Mouse (Mus musculus) midbrain, embryonic 10.5 days (tissue): ENCODE measurements around the gene Izumo4. TPM values are rescaled to one million over a fixed set of nuclear protein-coding genes. Genes with fewer than 3 reads are reported as not detected.
A peak's percentile ranks its signal among the peaks of the same experiment; 100 is the strongest.

Source experiments
- DNase-seq: peaks from one replicate; pipeline ENCODE4 v3.0.0-alpha.2; 2017; ENCODE audit warnings: low spot score
- H3K27ac ChIP-seq: fragments of 300-500 bp; sonication (generic); replicated peaks from 2 replicates; pipeline ENCODE4 v1.5.1; 2016; ENCODE audit warnings: mild to moderate bottlenecking
- H3K27me3 ChIP-seq: fragments of 300-500 bp; sonication (generic); 2 replicates; pipeline ENCODE4 v1.6.1; 2016; ENCODE audit warnings: low read depth, mild to moderate bottlenecking; ENCODE audit not compliant: poor library complexity, severe bottlenecking
- H3K36me3 ChIP-seq: fragments of 300-500 bp; sonication (generic); 2 replicates; pipeline ENCODE4 v1.6.1; 2016; ENCODE audit warnings: mild to moderate bottlenecking, moderate library complexity
- H3K4me1 ChIP-seq: fragments of 300-500 bp; sonication (generic); 2 replicates; pipeline ENCODE4 v1.6.1; 2016
- H3K4me3 ChIP-seq: fragments of 300-500 bp; sonication (generic); 2 replicates; pipeline ENCODE4 v1.5.1; 2016; ENCODE audit warnings: mild to moderate bottlenecking, moderate library complexity
- H3K9me3 ChIP-seq: fragments of 300-500 bp; sonication (generic); replicated peaks from 2 replicates; pipeline ENCODE4 v1.6.1; 2016; ENCODE audit warnings: mild to moderate bottlenecking
- WGBS: fragments of 180-500 bp; shearing (Covaris S2); methylation state at CpG from one replicate; pipeline ENCODE4 v1.1.7; 2016; 5-methylcytosine and 5-hydroxymethylcytosine counted together
- polyA plus RNA-seq: library from polyadenylated mRNA; unstranded; fragments of >200 nt; fragmentation: Nextera tagmentation; extraction: Ambion mirVana; gene quantifications from 2 replicates; pipeline ENCODE4 v1.2.1, GENCODE M21; 2016

Izumo4 gene
- polyA plus RNA-seq, 1 experiment from 2014 or later: 8.9 TPM

DNA sequence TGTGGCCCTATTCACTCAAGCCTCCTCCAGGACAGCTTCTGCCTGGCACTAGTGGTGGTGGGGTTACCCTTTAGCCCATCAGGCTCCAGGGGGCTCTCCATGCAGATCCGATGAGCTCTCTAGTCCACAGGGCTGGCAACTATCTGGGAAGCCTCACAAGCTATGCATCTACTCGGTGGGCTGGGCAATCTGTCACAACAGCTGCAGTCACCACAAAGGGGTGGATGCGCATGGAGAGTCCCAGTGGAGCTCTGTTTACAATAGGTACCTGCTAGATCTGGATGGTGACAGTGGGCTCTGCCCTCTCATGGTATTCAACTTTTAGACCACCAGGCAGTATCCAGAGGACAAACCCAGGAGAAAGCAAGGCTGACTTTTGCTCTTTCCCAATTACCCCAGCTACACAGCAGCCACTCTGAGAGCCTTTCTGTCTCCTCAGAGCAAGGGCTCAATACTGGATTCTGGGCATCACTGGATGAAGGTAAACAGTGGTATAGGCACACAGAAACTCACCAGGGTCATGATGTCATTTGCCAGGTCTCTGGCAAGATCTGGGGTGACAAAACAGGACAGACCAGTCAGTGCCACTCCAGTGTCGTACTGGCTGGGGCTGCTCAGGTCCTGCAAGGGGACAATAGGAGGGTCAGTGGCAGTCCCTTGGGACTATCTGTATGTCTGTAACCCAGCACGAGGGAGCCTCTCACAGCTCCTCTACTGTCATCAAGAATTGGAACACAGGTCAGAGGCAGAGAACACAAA lies 25.6 kb downstream of the Izumo4 start:
- Histone ChIP-seq H3K4me1 (no peaks in the 10 kb centered on the region), H3K27ac (no peak overlapping the region), H3K36me3 (peaks cover 100% of the 10 kb centered on the region), H3K4me3 (no peak overlapping the region), H3K27me3 (no peaks in the 10 kb centered on the region), H3K9me3 (no peaks in the 10 kb centered on the region)
- DNase-seq: no peak
- WGBS: 88% methylated on average over 5 of the region's 5 CpGs

GRCm38 (mm10) chr10:80732611-80733101 lies 30.7 kb downstream of the Izumo4 start:
- no peak for DNase-seq
- H3K4me3 ChIP-seq: no peak overlapping the region
- no peaks in the 10 kb centered on the region for H3K4me1 ChIP-seq
- H3K9me3 ChIP-seq: no peaks in the 10 kb centered on the region
- H3K36me3 ChIP-seq: peaks cover 94% of the 10 kb centered on the region
- no peak overlapping the region for H3K27ac ChIP-seq
- H3K27me3 ChIP-seq: no peaks in the 10 kb centered on the region
- WGBS: 92% methylated on average over 6 of the region's 6 CpGs

DNA sequence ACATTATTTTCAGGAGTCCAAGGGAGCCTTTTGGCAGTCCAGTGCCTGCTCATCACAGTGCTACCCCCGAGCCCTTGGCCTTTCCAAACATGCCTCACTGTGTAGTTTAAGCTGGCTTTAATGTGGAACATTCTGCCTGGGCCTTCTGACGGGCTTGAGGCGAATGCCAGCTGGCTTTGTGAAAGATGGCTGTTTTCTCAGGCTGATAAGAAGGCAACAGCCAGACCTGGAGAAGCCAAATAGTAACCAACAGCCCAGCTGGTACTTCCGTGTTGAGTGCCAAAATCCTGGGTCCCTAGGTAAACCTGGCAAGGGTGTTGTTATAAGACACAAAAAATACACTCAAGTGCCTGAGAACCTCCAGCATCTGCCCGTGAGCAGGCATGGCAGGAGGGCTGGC lies 34.7 kb downstream of the Izumo4 start:
- H3K9me3 ChIP-seq: no peaks in the 10 kb centered on the region
- H3K4me3 ChIP-seq: no peak overlapping the region
- H3K36me3 ChIP-seq: peaks cover 75% of the 10 kb centered on the region
- 87% methylated on average over 5 of the region's 5 CpGs for WGBS
- peaks cover 25% of the 10 kb centered on the region for H3K4me1 ChIP-seq
- H3K27ac ChIP-seq: no peak overlapping the region
- no peaks in the 10 kb centered on the region for H3K27me3 ChIP-seq
- no peak for DNase-seq

DNA sequence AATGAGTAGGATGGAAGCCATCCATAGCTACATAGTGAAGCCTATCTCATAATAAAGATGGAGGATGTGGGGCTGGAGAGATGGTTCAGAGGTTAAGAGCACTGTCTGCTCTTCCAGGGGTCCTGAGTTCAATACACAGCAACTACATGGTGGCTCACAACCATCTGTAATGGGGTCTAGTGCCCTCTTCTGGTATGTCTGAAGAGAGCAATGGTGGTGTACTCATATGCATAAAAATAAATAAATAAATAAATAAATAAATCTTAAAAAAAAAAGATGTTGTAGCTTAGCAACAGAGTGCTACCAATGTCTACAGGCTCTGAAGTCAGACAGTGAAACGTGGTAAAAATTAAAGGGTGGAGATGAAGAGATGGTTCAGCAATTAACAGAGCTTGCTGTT lies 36.7 kb downstream of the Izumo4 start:
- H3K4me1 ChIP-seq: peaks cover 33% of the 10 kb centered on the region
- 89% methylated on average over 1 of the region's 1 CpGs for WGBS
- H3K27ac ChIP-seq: no peak overlapping the region
- no peak overlapping the region for H3K4me3 ChIP-seq
- H3K9me3 ChIP-seq: no peaks in the 10 kb centered on the region
- peaks cover 56% of the 10 kb centered on the region for H3K36me3 ChIP-seq
- DNase-seq: no peak
- no peaks in the 10 kb centered on the region for H3K27me3 ChIP-seq

DNA sequence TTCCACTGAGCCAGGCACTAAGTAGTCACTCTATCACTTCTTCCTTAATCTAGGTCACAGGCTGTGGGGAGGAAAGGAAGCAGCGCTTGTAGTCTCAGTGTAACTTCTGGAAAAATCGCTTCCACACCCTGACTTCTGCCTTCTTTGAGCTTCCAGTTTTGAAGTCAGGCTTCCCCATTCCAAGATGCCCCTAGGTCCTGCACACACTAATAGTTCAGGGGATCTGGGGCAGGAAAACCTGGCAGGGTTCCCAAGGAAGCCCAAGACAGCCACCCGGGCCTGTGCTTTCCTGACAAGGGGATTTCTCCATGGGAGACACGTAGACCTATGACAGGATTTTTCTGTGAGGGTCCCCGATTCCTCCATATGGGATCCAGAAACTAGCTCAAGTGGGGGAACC lies 39.2 kb downstream of the Izumo4 start:
- Histone ChIP-seq H3K4me3 (peak overlapping the region; percentile 99), H3K4me1 (peaks cover 35% of the 10 kb centered on the region), H3K27me3 (no peaks in the 10 kb centered on the region), H3K27ac (peak overlapping the region; percentile 94), H3K36me3 (peaks cover 34% of the 10 kb centered on the region), H3K9me3 (no peaks in the 10 kb centered on the region)
- no peak for DNase-seq
- WGBS: 37% methylated on average over 5 of the region's 5 CpGs

DNA sequence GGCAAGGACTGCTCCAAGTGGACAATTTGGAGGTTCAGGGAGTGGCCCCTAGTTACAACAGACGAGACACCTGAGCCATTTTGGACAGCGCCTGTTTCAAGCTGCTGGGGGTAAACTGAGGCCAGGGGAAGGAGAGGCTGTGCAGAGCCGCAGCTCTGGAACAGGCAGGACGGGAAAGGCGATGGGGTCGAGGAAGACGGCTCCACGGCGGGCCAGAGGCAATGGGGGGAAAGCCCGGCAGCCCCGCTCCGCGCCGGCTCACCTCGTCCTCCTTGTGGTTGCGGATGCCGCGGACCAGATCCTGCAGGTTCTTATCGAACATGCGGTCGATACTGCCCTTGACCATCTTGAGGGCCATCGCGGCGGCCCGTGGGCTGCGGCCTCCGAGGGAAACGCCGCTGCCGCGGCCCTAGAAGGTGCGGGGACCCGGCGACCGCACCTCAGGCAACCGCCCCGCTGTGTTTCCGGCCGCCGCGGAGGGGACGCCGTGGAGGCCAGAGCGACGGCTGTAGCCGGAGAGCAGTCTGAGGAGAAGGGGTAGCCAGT lies 39.7 kb downstream of the Izumo4 start:
- Histone ChIP-seq H3K4me1 (peaks cover 35% of the 10 kb centered on the region), H3K27ac (peak overlapping the region; percentile 94)

DNA sequence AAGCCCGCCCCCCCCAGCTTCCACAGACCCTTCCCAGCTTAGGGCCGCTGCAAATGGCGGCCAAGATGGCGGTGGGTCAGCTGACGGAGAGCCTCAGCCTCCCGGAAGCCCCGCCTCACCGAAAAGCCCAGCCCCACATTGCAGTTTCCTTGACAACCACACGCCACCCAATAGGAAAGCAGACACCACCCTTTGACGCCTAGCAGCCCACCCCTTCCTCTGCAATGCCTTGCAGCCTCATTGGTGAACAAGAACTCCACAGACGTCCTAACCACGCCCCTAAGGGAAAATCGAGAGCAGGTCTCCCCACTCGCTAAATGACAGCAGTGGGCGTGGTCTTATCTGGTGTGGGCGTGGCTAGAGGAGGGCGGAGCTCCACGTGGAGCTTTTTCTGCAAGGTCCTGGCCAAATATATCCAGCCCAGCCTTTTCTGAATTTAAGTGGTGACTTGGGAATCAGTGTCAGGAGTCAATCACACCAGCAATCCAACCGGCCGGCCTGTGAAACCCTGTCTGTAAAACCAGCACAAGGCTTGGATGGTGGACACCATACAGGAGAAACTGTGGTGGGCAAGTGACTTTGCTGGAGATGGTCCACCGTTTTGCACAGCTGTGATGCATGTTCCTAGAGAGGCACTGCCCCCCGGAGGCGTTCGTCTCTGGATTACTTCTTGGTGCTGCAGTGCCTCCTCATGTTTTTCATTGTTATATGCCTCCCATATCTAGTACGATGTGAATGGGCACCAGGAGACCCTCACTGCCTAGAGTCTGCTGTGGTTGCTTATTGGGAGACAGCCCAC lies 40.4 kb downstream of the Izumo4 start, which contains the start of gene Ap3d1:
TSS of gene Ap3d1 (minus strand) at position 85 of the 799 bp plus-strand sequence.
- Histone ChIP-seq H3K27ac (peak within 1 kb of the TSS; percentile 94), H3K4me1 (peaks cover 35% of the 10 kb centered on the region), H3K9me3 (no peaks in the 10 kb centered on the region), H3K36me3 (peaks cover 25% of the 10 kb centered on the region), H3K27me3 (no peaks in the 10 kb centered on the region), H3K4me3 (peak within 1 kb of the TSS; percentile 99)
- DNase-seq: peak; percentile 98
- WGBS: 3% methylated on average over 25 of the region's 25 CpGs

More for the DNA sequence above, 39.7 kb downstream of the Izumo4 start:
- WGBS: under 1% methylated on average over 46 of the region's 46 CpGs
- no peaks in the 10 kb centered on the region for H3K27me3 ChIP-seq
- no peaks in the 10 kb centered on the region for H3K9me3 ChIP-seq
- no peak for DNase-seq
- peaks cover 31% of the 10 kb centered on the region for H3K36me3 ChIP-seq
- peak overlapping the region; percentile 99 for H3K4me3 ChIP-seq

GRCm38 (mm10) chr10:80744262-80744661 lies 42.3 kb downstream of the Izumo4 start:
- Histone ChIP-seq H3K9me3 (no peaks in the 10 kb centered on the region), H3K27ac (no peak overlapping the region), H3K36me3 (peaks cover 11% of the 10 kb centered on the region), H3K4me1 (peaks cover 32% of the 10 kb centered on the region), H3K27me3 (no peaks in the 10 kb centered on the region), H3K4me3 (no peak overlapping the region)
- WGBS: 46% methylated on average over 5 of the region's 5 CpGs
- DNase-seq: no peak

DNA sequence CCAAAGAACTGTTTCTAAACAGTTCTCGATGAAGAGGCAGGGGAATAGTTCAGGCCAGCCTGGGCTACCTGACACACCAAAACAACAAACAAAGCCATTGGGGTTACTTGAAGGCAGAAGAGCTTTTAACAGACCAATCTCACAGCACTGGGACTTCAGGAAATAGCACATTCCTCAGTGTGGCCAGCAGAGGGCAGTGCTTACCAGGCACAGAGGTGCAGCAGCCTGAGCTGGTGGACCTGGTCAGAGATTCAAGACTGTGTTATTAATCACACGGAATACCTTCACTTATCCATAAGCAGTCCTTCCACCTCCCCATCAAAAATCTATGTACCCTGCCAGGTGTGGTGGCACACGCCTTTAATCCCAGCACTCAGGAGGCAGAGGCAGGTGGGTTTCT lies 45.4 kb downstream of the Izumo4 start:
- Histone ChIP-seq H3K27me3 (no peaks in the 10 kb centered on the region), H3K27ac (no peak overlapping the region), H3K36me3 (no peaks in the 10 kb centered on the region), H3K9me3 (no peaks in the 10 kb centered on the region), H3K4me3 (no peak overlapping the region), H3K4me1 (peaks cover 21% of the 10 kb centered on the region)
- 28% methylated on average over 3 of the region's 3 CpGs for WGBS
- peak; percentile 74 for DNase-seq

DNA sequence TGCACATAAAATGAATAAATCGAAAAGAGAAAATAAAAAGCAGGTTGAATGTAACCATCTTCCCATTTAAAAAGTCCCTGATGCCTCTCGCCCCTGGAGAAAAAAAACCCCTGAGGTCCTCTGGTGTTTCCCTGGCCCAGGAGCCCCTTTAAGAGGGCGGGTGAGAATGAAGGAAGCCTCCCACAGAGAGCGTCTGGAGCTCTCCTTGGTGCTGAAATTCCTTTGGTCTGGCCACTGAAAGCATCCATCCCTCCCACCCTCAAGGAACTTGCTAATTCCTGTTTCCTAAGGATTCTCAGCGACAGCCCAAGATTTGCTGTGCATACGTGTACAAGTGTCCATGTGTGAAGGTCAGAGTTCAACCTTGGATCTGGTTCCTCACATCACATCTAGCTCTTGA lies 46.6 kb downstream of the Izumo4 start:
- Histone ChIP-seq H3K4me1 (peaks cover 18% of the 10 kb centered on the region), H3K9me3 (no peaks in the 10 kb centered on the region), H3K27ac (no peak overlapping the region), H3K4me3 (no peak overlapping the region), H3K36me3 (no peaks in the 10 kb centered on the region), H3K27me3 (no peaks in the 10 kb centered on the region)
- DNase-seq: peak; percentile 47
- 14% methylated on average over 6 of the region's 6 CpGs for WGBS

DNA sequence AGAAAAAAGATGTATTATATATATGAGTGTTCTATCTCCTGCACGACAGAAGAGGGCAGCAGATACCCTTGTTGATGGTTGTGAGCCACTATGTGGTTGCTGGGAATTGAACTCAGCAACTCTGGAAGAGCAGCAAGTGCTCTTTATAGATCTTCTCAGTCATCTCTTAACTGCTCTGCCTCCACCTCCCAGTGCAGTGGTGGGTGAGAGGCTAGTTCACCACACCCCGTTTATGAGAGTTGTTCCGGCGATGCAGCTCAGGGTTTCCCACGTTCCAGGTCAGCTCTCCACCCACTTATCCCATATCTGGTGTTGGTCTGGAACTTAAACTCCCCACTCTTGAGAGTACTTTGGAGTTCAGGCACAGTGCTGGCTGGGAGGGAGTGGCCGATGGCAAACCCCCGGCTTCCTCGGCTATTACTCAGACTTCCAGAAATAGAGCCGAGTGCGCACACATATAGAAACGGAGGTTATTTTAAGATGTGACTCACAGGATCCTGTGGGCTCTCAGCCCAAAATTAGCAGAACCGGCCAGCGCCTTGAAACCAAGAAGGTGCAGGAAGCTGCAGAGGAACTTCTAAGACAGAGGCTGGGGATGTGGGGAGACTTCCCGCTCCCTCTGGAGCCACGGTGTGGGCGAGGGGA lies 49.3 kb downstream of the Izumo4 start:
- DNase-seq: no peak
- no peaks in the 10 kb centered on the region for H3K9me3 ChIP-seq
- peak overlapping the region; percentile 57 for H3K27ac ChIP-seq
- H3K27me3 ChIP-seq: no peaks in the 10 kb centered on the region
- peak overlapping the region; percentile 44 for H3K4me3 ChIP-seq
- WGBS: 18% methylated on average over 16 of the region's 16 CpGs
- H3K4me1 ChIP-seq: peaks cover 28% of the 10 kb centered on the region
- H3K36me3 ChIP-seq: no peaks in the 10 kb centered on the region

GRCm38 (mm10) chr10:80752079-80752625 lies 50.2 kb downstream of the Izumo4 start:
- WGBS: 8% methylated on average over 6 of the region's 6 CpGs
- H3K27me3 ChIP-seq: no peaks in the 10 kb centered on the region
- H3K36me3 ChIP-seq: no peaks in the 10 kb centered on the region
- H3K9me3 ChIP-seq: no peaks in the 10 kb centered on the region
- peak; percentile 87 for DNase-seq
- H3K4me3 ChIP-seq: peak overlapping the region; percentile 44
- peak overlapping the region; percentile 57; the same call in 1 of the 2 replicates for H3K27ac ChIP-seq
- peaks cover 36% of the 10 kb centered on the region for H3K4me1 ChIP-seq
